Mouse (Mus musculus): ENCODE measurements around the gene Twnk. TPM values are rescaled to one million over a fixed set of nuclear protein-coding genes. Genes with fewer than 3 reads are reported as not detected.
A peak's percentile ranks its signal among the peaks of the same experiment; 100 is the strongest.

The Twnk gene
- total RNA-seq (2021), result 10 to 100 TPM; 24.7 to 30.5 TPM
- long read RNA-seq, experiment 1, transcript Twnk-201 (5 exons, 3,488 nt), result major isoform, 34 of 43 reads
- long read RNA-seq, experiment 1, partial matches to known transcripts, result 2 of 43 reads
- long read RNA-seq, experiment 1, other reads (novel, unspliced or antisense), result 7 of 43 reads
- long read RNA-seq, experiment 2, transcript Twnk-201 (5 exons, 3,488 nt), result major isoform, 132 of 163 reads
- long read RNA-seq, experiment 2, partial matches to known transcripts, result 16 of 163 reads
- long read RNA-seq, experiment 2, other reads (novel, unspliced or antisense), result 11 of 163 reads

GRCm38 (mm10) chr19:45005444-45005843 lies at the start of gene Twnk:
Gene Twnk (plus strand): TSS chr19:45005663.
- peak in 1 of 2 experiments; percentile 53 for DNase-seq (ENCODE audit: low spot score in 2 of 2)

GRCm38 (mm10) chr19:44959633-44960032 lies 45.8 kb upstream of the Twnk start:
- DNase-seq (ENCODE audit: low spot score in 2 of 2), result no peak

DNA sequence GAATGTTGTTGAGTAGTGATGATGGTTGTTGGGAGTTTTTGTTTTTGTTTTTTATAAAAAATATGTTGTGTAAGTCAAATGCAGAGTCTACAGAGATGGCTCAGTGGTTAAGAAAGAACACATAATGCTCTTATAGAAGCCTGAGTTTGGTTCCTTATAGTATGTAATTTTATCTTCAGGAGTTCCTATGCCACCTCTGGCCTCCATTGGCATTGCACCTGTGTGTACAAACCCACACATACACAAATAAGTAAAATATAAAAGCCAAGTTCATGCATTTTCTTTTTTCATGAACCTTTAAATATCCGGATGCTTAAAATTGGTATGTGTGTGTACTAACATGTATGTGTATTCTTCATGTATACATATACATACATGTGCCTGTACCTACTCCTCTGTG lies 39.5 kb upstream of the Twnk start:
- DNase-seq (ENCODE audit: low spot score in 2 of 2), result no peak

GRCm38 (mm10) chr19:44968329-44968728 lies 37.1 kb upstream of the Twnk start:
- no peak for DNase-seq (ENCODE audit: low spot score in 2 of 2)

DNA sequence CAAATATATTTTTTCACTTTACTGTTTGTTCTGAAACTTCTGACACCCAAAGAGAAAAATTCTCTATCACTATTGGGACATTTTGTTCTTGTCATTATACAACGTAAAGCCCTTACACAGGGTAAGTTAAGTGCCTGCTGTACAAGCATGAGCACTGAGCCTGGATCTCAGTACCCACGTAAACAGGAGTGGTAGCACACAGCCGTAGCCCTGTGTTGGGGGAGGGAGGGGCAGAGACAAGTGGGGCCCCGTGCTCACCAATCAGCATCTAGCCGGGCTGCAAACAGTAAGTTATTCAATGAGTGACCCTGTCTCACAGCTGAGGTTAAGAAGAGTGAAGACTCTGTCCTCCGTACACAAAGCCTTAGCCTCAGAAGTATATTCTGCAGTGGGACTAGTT lies 28.8 kb upstream of the Twnk start:
- DNase-seq (ENCODE audit: low spot score in 2 of 2), result no peak

DNA sequence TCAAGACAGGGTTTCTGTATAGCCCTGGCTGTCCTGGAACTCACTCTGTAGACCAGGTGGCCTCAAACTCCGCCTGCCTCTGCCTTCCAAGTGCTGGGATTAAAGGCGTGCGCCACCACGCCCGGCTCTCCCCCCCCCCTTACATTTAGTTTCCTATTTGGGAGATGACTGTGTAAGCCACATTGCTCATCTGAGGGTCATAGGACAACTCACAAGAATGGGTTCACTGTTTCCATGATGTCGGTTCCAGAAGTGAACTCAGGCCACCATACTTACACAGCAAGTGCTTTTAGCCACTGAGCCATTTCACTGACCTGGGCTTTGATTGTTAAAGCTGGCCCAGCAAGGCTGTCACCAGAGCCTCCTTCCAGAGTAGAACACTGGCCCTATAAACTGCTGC lies 28.3 kb upstream of the Twnk start:
- no peak for DNase-seq (ENCODE audit: low spot score in 2 of 2)

DNA sequence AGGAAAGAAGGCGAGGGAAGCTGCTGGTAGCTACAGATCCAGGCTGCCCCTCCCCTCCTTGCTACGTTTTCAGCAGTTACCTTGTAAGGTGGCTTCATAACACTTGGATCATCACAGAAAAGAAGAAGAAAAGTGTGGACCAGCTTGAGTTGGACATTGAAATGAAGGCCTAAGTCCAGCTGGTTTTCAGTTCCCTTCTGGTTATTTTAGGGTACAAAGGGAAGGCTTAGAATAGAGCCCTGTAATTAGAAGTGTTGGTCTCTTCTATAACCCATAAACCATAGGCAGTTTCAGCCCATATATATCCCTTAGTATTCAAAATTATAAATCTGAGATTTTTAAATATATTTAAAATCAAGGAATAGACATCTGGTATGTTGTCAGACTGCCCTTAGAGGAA lies 24.7 kb upstream of the Twnk start:
- DNase-seq (ENCODE audit: low spot score in 2 of 2), result no peak

DNA sequence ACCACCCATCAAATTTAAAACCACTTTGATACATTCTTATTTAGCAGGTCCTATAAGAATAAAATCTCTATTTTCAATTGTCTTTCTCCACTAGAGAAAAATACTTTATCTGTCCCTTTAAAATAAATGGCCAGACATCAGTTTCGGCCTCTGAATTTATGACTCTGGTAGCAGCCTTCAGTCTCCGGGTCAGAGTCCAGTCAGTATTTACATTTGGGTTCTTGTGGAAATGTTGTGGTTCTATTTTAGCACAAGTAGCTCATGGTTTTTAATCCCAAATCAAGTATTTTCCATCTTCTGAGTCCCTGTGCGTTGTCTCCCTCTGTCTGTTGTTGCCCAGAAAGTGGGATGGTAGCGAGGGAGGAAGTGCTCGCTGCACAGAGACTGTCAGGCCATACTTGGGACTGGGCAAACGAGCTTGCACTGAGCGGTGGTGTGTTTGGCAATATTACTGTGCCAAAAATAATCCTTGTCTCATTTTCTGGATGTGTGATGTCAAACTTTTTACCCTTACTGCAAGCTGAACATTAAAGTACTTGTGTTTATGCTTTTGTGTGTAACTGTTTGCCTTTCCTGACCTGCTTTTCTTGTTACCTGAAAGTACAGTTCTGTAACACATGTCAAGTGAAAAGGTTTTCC lies 22.9 kb upstream of the Twnk start:
- no peak for DNase-seq (ENCODE audit: low spot score in 2 of 2)

DNA sequence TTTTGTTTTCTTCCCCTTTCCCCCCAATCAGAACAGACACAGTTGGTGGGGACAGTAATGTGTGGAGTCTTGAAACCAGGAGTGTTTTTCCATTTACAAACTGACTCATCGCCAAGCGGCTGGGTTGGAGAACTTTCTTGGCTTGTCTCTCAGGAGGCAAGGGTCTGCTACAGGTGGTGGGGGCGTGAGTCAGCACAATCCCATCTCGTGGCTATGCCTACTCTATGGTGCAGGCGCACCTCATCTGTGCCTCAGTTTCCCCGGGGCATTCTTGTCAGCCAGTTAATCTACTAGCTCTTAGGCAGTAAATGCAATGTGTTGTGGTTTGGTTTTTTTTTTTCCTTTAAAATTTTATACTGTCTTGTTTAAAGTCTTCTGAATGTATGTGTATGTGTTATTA lies 22.1 kb upstream of the Twnk start:
- no peak for DNase-seq (ENCODE audit: low spot score in 2 of 2)

DNA sequence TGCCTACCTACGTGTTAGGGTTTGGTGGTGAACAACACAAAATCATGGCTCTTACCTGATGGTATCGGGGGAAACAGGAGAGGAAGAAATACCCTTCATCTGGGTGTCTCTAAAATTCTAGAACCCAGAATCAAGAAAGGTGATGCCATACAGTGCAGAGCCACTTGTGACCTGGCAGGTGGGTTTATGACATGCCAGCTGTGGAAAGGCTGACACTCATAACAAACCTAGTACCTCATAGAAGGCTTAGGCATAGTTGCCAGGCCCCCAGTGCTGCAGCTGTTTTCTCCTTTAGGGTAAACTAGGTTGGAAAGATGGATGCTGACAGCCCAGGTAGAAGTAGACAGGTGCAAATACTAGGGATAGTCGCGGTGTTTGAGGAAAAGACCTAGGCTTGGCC lies 21.0 kb upstream of the Twnk start:
- no peak for DNase-seq (ENCODE audit: low spot score in 2 of 2)

DNA sequence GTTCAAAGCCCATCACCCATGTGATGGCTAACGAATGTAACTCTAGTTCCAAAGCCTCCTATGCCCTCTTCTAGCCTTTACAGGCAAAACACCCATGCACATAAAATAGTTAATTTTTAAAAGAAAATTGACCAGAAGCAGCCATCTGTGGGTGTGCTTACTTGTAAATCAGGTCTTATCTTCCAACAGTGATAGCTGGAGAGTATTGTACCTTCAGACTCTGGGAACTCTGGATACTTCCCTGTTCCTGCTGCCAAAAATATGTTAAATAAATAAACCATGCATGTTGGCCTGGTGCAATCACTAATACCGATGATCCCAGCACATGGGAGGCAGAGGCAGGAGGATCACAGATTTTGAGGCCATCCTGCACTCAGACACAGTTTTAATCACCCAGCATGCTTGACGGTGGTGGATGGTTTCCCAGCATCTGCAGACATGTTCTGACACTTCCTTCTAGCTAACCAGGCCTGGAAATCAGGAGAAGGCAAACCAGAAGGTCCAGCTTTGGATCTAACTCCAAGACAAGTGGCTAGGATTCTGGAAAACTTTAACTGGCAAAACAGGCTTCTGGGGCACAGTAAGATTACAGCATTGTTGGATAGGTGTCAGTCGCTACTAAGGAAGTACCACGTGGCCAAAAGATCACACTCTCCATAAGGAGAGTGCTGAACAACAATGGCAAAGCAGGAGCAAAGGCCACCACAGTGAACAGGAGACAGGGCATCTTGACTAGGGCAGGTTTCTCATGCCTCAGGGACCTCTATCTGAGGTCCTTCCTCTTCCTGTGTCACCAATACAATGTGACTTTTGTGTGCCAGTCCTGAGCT lies 20.1 kb upstream of the Twnk start:
- DNase-seq (ENCODE audit: low spot score in 2 of 2), result no peak

- no peak for DNase-seq (ENCODE audit: low spot score in 2 of 2)
Observed at GRCm38 (mm10) chr19:44987004-44987403, 18.5 kb upstream of the Twnk start.

- DNase-seq (ENCODE audit: low spot score in 2 of 2), result no peak
Observed at GRCm38 (mm10) chr19:44987851-44988250, 17.6 kb upstream of the Twnk start.

GRCm38 (mm10) chr19:44988321-44988720 lies 17.1 kb upstream of the Twnk start:
- DNase-seq (ENCODE audit: low spot score in 2 of 2), result no peak

DNA sequence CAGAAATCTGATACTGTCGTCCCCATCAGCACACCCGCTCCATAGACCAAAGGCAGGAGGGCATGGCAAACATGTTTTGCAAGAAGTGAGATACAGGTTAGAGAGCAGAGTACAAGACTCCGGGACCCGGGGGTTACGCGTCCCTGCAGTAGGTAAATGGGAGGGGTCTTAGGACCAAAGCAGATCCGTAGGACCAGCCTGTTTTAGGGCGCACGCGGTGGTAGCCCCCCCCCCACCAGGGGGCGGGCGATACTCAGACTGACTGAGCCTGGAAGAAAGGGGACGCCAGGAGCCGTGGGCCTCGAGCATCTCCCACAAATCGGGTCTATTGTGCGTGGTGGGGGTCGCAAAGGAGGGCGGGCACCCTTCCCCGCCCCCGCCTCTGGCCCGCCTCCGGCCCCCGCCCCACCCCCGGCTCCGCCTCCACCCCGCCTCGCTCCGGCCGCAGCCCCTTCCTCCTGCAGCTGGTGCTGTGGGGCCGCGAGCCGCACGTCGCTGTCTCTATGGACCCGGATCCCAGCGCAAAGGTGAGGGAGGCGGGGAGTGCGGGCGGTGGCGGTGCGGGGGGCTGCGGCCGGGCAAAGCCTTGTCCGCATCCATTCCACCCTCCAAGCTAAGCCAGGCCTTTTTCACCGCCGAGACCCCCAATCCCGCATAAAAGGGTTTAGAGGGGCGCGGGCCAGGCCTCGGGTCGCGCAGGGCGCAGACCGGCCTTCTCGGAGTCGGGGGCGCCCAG lies 16.5 kb upstream of the Twnk start, which contains the start of gene Sema4g:
Sema4g (plus strand) TSS at position 271 of the 736 bp plus-strand sequence.
- DNase-seq (ENCODE audit: low spot score in 2 of 2), result peak in 1 of 2 experiments; percentile 45

GRCm38 (mm10) chr19:44989567-44990495 lies 15.6 kb upstream of the Twnk start:
- DNase-seq (ENCODE audit: low spot score in 2 of 2), result no peak

DNA sequence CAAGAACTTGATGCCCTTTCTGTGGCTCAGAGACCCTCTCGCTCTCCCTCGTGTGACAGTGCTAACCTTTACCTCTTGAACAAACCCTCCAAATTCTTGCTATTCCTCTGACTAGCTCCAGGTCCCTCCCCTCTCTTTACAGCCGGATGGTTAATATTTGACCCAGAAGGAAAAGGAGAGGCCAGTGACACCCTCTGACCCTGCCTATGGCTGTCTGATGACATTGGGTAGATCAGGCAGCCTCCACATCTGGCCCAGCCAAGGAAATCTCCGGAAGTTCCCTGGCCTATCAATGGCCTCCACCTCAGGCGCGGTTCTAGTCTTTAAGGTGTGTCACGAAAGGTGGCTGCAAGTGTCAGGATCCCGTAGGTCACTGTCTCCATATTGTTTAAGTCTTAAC lies 14.4 kb upstream of the Twnk start:
- no peak for DNase-seq (ENCODE audit: low spot score in 2 of 2)

GRCm38 (mm10) chr19:44992246-44992645 lies 13.2 kb upstream of the Twnk start:
- no peak for DNase-seq (ENCODE audit: low spot score in 2 of 2)

DNA sequence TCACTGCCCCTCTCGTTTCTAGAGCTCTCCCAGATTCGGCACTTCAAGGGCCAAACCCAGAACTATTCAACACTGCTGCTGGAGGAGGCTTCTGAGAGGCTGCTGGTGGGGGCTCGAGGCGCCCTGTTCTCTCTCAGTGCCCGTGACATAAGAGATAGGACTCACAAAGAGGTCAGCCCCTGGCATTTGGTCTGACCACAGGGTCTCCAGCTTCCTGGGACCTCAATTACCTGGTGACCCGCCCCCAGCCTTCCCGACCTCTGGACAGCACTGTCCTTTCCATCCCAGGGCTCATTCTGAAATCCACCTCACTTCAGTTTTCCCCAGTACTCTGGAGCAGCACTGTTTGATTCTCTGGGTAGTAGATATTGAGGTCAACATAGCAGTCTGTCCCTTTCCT lies 12.8 kb upstream of the Twnk start:
- DNase-seq (ENCODE audit: low spot score in 2 of 2), result no peak

DNA sequence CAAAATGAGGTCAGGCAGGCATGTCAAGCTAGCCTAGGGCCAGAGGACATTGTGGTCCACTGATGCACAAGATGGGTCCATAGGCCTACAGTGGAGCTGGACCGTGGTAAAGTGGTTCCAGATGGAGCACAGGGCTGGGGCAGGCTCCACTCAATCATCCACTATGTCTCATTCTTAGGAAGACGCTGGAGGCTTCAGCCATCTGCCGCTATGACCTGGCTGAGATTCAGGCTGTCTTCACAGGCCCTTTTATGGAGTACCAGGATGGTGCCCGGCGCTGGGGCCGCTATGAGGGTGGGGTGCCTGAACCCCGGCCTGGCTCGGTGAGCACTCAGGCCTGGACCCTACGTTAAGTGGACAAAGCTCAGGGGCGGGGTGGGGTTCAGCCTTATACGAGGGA lies 7.7 kb upstream of the Twnk start:
- no peak for DNase-seq (ENCODE audit: low spot score in 2 of 2)
